Mouse (Mus musculus): ENCODE results near the gene Galnt10.

GRCm38 (mm10) chr11:57653796-57654195 is 8.6 kb downstream of the Galnt10 start:
- TF ChIP-seq CTCF (IDR thresholded peaks at IDR 0.05; ENCODE audit: low read depth, low read length) = no peak
- TF ChIP-seq POLR2A (IDR thresholded peaks at IDR 0.05; ENCODE audit: borderline replicate concordance, low read depth, low read length) = no peak
